Mouse (Mus musculus) stomach, postnatal 0 days (tissue): Measurements from ENCODE around the gene Sgpp1. TPM values are rescaled to one million over a fixed set of nuclear protein-coding genes. Genes with fewer than 3 reads are reported as not detected.
"Not testable (repeated sequence)": the region's sequence is repeated elsewhere in the genome, so short reads cannot be mapped to it uniquely, and the experiment has no call there.

Experiments used
- ATAC-seq: fragments of 200-750 bp; cut with Nextera tagmentation; 2 replicates; pipeline ENCODE4 v1.8.0; 2017; ENCODE audit not compliant: low FRiP score, low TSS enrichment
- DNase-seq: peaks from one replicate; pipeline ENCODE4 v3.0.0-alpha.2; 2016; ENCODE audit warnings: low spot score
- H3K27ac ChIP-seq: fragments of 300-500 bp; sonication (generic); replicated peaks from 2 replicates; pipeline ENCODE4 v1.5.1; 2014; ENCODE audit warnings: mild to moderate bottlenecking, control low read depth
- H3K27me3 ChIP-seq: fragments of 300-500 bp; sonication (generic); 2 replicates; pipeline ENCODE4 v1.6.1; 2014; ENCODE audit warnings: low read length; ENCODE audit not compliant: control insufficient read depth, insufficient read depth
- H3K36me3 ChIP-seq: fragments of 300-500 bp; sonication (generic); 2 replicates; pipeline ENCODE4 v1.6.1; 2014; ENCODE audit warnings: low read length, mixed read lengths; ENCODE audit not compliant: control insufficient read depth, insufficient read depth
- H3K4me1 ChIP-seq: fragments of 300-500 bp; sonication (generic); replicated peaks from 2 replicates; pipeline ENCODE4 v1.6.1; 2014; ENCODE audit warnings: antibody characterized with exemption; ENCODE audit not compliant: control insufficient read depth, insufficient read depth
- H3K4me2 ChIP-seq: fragments of 300-500 bp; sonication (generic); replicated peaks from 2 replicates; pipeline ENCODE4 v1.6.1; 2014; ENCODE audit warnings: low read depth, mild to moderate bottlenecking, control low read depth, moderate library complexity
- H3K4me3 ChIP-seq: fragments of 300-500 bp; sonication (generic); 2 replicates; pipeline ENCODE4 v1.5.1; 2014; ENCODE audit warnings: low read depth, low read length, control low read depth
- H3K9ac ChIP-seq: fragments of 300-500 bp; sonication (generic); 2 replicates; pipeline ENCODE4 v1.6.1; 2014; ENCODE audit warnings: mild to moderate bottlenecking, low read length, control low read depth, mixed read lengths
- H3K9me3 ChIP-seq: fragments of 300-500 bp; sonication (generic); 2 replicates; pipeline ENCODE4 v1.6.1; 2016; ENCODE audit warnings: low read length; ENCODE audit not compliant: control insufficient read depth
- CTCF ChIP-seq: IDR thresholded peaks from 2 replicates; pipeline ENCODE4 v1.5.1; 2016; ENCODE audit warnings: antibody characterized with exemption, low read depth, mild to moderate bottlenecking, moderate library complexity
- EP300 ChIP-seq: optimal IDR thresholded peaks from 2 replicates; pipeline ENCODE3; 2016; ENCODE audit warnings: antibody characterized with exemption
- WGBS: fragments of 180-500 bp; shearing (Covaris S2); extraction: QIAGEN DNeasy Blood & Tissue Kit; methylation state at CpG from one replicate; pipeline ENCODE4 v1.1.7; 2014; 5-methylcytosine and 5-hydroxymethylcytosine counted together
- polyA plus RNA-seq: library from polyadenylated mRNA; unstranded; fragments of >200 nt; fragmentation: Nextera tagmentation; extraction: Ambion mirVana; gene quantifications from 2 replicates; pipeline ENCODE4 v1.2.1, GENCODE M21; 2015

The Sgpp1 gene
- polyA plus RNA-seq, 1 experiment from 2014 or later: 31.8 TPM

- ATAC-seq: peak; percentile 35; the same call in 1 of the 2 replicates
- Histone ChIP-seq H3K9me3 (no peaks in the 10 kb centered on the region), H3K4me2 (peak overlapping the region; percentile 46), H3K27me3 (no peaks in the 10 kb centered on the region), H3K36me3 (no peaks in the 10 kb centered on the region), H3K4me1 (no peaks in the 10 kb centered on the region), H3K4me3 (peak overlapping the region; percentile 2; the same call in 1 of the 2 replicates), H3K27ac (no peak overlapping the region), H3K9ac (peak overlapping the region; percentile 54; the same call in 1 of the 2 replicates)
- DNase-seq: no peak
- WGBS: 31% methylated on average over 21 of the region's 21 CpGs
- no peak for TF ChIP-seq EP300
- TF ChIP-seq CTCF: no peak
Observed at GRCm38 (mm10) chr12:75701173-75702083, 34.1 kb downstream of the Sgpp1 start.

DNA sequence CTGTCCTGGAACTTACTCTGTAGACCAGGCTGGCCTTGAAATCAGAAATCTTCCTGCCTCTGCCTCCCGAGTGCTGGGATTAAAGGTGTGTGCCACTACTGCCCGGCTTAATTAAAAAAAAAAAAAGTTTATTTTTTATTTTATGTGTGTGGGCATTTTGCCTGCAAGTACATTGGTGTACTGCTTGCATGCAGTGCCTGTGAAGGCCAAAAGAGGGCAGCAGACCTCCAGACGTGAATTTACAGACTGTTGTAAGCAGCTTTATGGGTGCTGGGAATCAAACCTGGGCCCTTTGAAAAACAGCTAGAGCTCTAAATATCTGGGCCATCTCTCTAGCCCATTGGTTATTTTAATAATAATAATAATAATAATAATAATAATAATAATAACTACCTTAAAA is 36.8 kb downstream of the Sgpp1 start:
- Histone ChIP-seq H3K4me3 (no peak overlapping the region), H3K27ac (no peak overlapping the region), H3K9ac (no peak overlapping the region), H3K4me1 (no peaks in the 10 kb centered on the region), H3K4me2 (no peak overlapping the region), H3K9me3 (no peaks in the 10 kb centered on the region), H3K36me3 (no peaks in the 10 kb centered on the region), H3K27me3 (no peaks in the 10 kb centered on the region)
- ATAC-seq: no peak
- WGBS: 85% methylated on average over 3 of the region's 3 CpGs
- TF ChIP-seq CTCF (peak; percentile 27; the same call in 1 of the 2 replicates), EP300 (no peak)
- DNase-seq: no peak

GRCm38 (mm10) chr12:75695845-75696244 is 39.7 kb downstream of the Sgpp1 start:
- 84% methylated on average over 1 of the region's 1 CpGs for WGBS
- H3K9me3 ChIP-seq, H3K4me3 ChIP-seq, H3K27ac ChIP-seq, H3K36me3 ChIP-seq, H3K9ac ChIP-seq, H3K27me3 ChIP-seq, DNase-seq, H3K4me2 ChIP-seq, ATAC-seq, H3K4me1 ChIP-seq: not testable (repeated sequence)

DNA sequence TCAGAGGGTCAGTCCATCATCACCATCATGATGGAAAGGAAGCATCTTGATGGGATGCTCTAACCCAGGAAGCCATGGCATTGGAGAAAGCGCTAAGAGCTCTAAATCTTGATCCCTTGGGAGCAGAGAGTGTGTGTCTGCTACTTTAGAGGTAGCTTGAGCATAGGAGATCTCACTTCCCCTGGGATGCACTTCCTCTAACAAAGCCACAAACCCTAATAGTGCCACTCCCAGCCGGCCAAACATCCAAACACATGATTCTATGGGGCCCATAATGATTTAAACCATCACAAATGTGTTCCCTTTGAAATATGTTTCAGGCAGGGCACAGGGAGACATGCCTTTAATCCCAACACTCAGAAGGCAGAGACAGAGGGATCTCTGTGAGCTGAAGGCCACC is 46.5 kb downstream of the Sgpp1 start:
- Histone ChIP-seq H3K27ac (no peak overlapping the region), H3K9ac (no peak overlapping the region), H3K36me3 (no peaks in the 10 kb centered on the region), H3K9me3 (no peaks in the 10 kb centered on the region), H3K27me3 (no peaks in the 10 kb centered on the region), H3K4me1 (no peaks in the 10 kb centered on the region), H3K4me3 (no peak overlapping the region), H3K4me2 (no peak overlapping the region)
- WGBS: 81% methylated on average over 2 of the region's 2 CpGs
- DNase-seq (no peak), ATAC-seq (no peak)
- TF ChIP-seq CTCF: no peak
- no peak for TF ChIP-seq EP300

DNA sequence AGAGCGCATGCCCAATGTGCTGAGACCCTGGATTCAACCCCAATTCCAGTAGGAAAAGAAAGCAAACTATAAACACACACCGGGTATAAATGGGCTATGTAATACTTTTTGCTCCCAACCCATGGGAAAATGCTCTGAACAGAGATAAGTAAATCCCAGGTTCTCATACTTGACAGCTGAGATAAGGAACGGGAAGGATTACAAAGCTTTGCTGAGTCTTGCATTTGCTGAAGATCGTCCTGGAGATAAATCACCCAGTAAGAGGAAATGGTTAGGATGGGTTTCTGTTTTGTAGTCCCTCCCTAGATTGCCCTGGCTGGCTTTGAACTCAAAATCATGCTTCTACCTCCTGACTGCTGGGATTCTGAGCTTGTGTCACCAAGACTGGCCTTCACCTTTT is 48.2 kb downstream of the Sgpp1 start:
- no peaks in the 10 kb centered on the region for H3K36me3 ChIP-seq
- TF ChIP-seq EP300 (no peak), CTCF (no peak)
- no peak overlapping the region for H3K4me2 ChIP-seq
- DNase-seq (no peak), ATAC-seq (no peak)
- no peak overlapping the region for H3K9ac ChIP-seq
- H3K9me3 ChIP-seq: no peaks in the 10 kb centered on the region
- no peaks in the 10 kb centered on the region for H3K27me3 ChIP-seq
- no peak overlapping the region for H3K4me3 ChIP-seq
- H3K4me1 ChIP-seq: no peaks in the 10 kb centered on the region
- no peak overlapping the region for H3K27ac ChIP-seq
- WGBS: 21% methylated on average over 4 of the region's 4 CpGs

- not testable (repeated sequence) for H3K4me2 ChIP-seq, H3K9me3 ChIP-seq, H3K9ac ChIP-seq, H3K4me1 ChIP-seq, H3K36me3 ChIP-seq, ATAC-seq, H3K4me3 ChIP-seq, DNase-seq, H3K27ac ChIP-seq, H3K27me3 ChIP-seq
- 84% methylated on average over 4 of the region's 4 CpGs for WGBS
Observed at GRCm38 (mm10) chr12:75684026-75684425, 51.5 kb downstream of the Sgpp1 start.
